Mouse (Mus musculus): ENCODE measurements at regions not wholly inside any gene's neighbourhood (a gene's known extent, or its start where the extent isn't known, plus 50 kb on each side); places are given as distances from the start of the nearest gene placed in this dataset.

- TF ChIP-seq ZC3H11A (IDR thresholded peaks at IDR 0.05; ENCODE audit: borderline replicate concordance, low read depth, low read length) (no peak), CHD2 (IDR thresholded peaks at IDR 0.05; ENCODE audit: low read depth, low read length) (no peak), MAFK (IDR thresholded peaks at IDR 0.05; ENCODE audit: insufficient read depth, low read depth, low read length) (no peak)
Observed at GRCm38 (mm10) chr1:90691157-90691594, 88.4 kb downstream of the Cops8 start.
